Mouse (Mus musculus) hindlimb bud, embryonic 11.5 days (tissue): ENCODE results near the gene Alcam.

ENCODE experiments used
- DNase-seq: peaks from one replicate; pipeline ENCODE4 v3.0.0-alpha.2; 2012; ENCODE audit warnings: low read depth, low spot score; ENCODE audit errors: extremely low spot score

The Alcam gene

DNA sequence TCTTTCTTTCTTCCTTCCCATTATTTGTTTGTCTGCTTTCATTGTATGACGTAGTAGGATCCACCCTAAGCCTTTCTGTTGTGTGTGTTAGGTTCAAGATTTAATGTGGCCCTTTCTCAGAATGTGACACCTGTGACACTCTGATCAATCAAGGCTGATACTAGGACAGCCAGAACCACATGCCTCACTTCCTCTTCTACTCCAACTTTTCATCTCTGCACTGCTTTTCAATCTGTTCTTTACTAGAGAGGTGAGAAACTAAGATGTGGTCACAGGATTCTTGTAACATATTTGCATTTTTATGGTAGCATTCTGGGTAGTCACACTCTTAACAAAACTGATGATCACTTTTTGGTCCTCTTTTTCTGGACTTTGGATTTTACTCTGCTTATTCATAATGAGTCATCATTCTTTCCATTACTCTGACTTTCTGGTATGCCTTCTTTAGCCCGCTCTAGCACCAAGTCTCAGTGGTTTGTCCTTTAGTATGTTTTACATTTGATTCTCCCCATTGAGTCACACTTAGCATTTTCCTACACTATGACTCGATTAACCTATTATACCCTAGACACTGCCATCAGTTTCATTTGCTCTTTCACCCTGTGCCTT lies 161.3 kb downstream of the Alcam start:
- DNase-seq, result no peak

DNA sequence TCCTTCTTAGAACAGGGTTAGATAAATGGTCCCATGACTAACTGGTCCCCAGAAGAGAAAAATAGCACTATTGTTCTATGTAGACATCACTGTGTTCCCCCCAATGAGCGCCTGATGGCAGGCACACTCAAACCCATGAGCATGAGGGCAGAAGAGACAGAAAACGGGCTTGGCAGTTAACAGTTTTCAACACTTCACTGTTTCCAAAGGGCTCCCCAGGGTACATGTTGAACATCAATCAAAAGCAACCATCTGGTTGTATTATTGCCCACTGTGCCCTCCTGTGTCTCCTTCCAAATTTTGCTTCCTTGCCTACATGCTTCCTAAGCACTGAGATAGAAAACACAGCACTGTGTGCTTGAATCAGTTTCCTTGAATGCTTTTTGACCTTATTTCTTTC lies 173.7 kb downstream of the Alcam start:
- no peak for DNase-seq

DNA sequence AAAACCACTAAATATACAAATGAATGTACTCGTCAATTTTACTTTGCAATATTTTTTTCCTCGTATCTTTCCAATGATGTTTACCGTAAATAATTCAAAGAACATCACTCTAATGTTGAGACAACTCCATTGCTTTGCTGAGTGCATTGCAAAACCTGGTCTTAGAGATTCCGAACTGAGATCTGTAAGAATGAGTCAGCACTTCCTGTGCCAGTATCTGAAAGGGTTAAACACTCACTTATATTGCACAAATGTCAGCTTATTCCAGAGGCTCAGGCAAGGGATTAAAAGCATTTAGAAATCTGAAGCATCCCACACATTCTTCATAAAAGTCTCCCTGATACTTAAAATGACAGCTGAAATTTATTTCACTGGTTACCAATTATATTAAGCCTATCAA lies 188.8 kb downstream of the Alcam start:
- no peak for DNase-seq

DNA sequence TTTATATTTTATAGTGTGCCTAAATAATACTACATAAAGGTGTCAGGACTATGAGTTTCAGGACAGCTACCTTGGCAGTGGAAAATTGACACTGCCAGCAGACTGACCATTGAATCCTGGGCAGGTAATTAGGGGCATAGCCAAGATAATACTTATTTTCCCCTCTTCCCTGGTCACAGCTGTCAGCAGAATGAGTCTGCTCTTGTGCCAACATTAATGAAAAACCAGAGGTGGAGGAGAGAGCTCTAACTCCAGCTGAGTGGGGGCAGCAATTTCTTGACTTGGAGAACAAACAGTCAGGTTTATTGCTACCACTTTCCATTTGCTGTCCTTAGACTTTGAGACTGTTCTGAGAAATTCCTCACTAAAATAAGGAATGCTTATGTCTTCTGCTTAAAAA lies 190.1 kb downstream of the Alcam start:
- DNase-seq, result no peak

DNA sequence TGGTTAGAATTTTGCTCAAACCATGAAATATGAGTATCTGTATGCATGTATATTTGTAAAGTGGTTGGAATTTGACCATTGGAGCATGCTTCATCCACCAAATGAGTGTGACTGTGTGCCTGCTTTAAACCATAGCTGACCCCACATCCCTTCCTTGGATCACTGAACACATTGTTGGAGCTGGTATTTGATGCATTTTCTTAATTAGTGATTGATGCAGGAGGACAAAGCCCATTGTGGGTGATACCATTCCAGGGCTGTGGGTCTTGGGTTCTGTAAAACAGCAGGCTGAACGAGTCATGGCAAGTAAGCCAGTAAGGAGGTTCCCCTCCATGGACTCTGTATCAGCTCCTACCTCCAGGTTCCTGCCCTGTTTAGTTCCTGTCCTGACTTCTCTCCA lies 191.3 kb downstream of the Alcam start:
- DNase-seq, result no peak

DNA sequence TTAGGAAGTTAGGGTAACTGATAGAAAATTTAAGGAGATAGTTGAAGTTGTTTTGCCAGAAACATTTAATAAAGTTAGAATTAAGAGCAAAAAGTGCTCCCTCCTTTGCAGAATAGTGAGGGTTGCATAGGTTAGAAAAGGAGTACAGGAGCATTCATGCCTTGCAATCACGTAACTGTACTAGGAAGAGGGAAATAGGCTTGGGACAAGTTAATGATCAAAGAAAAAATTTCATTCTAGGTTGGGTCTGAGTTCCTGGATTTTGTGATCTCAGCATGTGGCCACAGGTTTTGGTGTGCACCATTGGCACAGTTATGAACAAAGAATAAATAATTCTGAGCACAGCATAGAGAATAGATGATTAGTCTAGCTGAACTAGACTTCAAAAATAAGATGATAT lies 192.1 kb downstream of the Alcam start:
- no peak for DNase-seq

DNA sequence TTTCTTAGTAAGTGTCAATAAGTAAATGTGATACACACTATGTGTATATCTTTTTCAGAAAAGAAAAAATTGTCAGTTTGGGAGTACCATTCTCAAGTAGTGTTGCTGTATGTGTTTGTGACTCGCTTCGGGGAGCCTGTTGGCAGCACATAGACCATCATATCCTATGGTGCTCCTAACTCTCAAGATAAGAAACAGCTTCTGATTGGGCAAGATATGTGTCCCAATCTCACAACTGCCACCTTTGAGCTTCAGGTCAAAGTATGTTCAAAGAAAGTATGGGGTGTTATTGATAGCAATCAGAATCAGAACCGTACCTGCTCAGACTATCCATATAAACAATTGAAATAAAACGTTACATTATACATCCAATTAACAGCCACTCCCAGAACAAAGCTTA lies 202.9 kb downstream of the Alcam start:
- no peak for DNase-seq

DNA sequence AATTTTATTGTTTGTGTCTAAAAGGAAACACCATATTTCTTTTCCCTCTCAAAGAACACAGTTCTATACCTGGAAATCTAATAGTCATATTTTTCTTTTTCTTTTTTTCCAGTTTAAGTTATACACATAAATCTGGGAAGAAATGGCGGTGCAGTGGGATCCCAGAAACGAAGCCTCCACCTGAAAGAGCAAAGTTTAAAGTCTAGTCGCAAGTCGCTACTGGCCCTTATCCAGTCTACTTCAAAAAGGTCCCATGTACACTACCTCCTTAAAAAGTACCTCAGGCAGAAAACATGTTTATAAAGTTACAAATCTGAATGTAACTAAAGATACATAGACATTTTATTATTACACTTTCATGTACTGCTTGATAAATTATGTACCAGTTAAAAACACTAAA lies 203.7 kb downstream of the Alcam start:
- no peak for DNase-seq

DNA sequence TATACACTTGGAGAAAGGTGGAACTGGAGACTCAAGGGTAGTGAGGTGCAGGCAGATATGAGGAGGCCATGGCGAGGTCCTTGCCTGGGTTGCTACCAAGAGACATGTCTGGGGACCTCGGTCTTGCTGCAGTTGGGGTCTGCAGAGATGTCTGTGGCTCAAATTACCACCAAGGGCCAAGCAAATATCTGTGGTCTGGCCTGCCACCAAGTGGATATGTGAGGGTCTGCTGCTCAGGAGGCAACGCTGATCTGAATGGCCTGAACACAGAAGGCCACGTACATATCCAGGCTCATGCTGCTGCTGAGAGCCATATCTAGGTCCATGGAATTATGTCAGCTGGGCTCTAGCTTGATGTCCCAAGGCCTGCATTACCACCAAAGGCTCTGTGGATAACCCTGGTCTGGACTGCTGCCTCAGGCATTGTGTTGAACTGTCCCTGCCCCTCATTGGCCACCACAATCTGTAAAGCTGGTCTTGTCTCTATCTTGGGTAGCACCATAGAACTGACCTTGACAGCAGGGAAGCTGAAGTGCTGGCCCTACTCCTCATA lies 210.4 kb downstream of the Alcam start:
- DNase-seq, result no peak

DNA sequence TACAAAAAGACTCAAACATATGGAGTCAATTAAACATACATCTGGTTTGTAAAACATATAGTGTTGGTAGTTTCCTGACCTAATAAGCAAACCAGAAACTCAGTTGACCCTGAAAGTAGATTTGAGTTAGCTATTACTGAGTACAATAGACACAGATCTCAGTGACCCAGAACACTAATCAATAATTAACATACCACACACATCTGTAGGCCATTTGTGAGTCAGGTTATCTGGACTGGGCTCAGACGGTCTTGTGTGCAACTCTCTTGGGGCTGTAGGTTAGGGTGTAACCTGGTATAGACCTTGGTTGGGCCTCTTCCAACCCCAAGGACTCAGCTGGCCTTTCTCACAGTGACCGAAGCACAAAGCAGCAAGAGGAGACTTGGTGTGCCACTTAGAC lies 211.7 kb downstream of the Alcam start:
- DNase-seq, result peak; percentile 66

DNA sequence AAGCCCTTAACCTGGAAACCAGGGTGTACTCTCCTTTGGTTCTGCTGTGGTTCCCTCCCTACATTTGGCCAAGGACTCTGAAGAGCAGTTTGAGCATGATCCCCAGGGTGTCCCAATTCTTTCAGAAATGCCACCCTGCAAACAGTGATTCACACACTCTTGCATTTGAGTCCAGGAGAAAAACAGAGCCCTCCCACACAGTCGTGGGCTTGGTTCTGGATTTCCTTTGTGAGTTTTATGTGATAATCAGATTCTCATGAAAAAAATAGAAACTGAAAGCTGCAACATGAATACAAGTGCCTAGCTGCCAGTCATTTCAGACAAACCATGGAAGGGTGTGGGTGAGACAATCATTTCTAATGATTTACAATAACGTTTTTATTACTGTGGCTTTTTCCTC lies 223.9 kb downstream of the Alcam start:
- DNase-seq, result no peak

DNA sequence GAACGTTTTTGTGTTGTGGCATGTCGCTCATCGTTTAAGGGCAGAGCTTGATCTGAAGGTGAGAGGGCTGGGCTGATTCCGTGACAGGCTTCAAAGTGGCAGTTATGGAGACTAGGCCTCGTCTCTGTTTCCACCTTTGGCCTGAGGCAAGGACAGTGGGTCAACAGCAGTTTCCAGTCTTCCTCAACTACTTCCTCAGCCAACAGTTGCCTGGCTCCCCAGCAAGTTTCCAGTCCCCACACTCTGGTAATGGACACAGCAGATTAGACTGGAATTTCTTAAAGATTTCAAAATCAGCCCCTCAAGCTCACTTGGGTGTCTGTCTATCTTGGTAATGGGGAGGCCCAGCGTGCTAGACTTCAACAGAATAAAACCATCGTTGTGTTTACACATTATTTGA lies 224.4 kb downstream of the Alcam start:
- DNase-seq, result no peak

DNA sequence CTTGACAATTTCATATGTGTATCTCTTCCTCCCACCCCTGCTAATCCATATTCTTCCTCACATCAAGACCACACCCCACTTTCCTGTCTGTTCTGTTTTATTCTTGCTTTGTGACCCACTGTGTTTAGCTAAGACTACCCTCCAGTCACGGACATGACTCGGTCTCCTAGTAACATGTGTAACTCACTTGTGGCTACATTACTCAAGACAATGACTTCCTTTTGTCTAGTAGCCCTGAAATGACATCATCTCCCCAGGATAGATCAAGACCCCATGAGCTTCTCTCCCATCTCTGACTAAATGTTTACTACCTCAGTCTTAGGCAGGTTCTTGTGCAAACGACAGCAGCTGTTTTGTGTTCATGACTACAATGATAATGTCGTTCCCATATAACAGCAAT lies 231.0 kb downstream of the Alcam start:
- no peak for DNase-seq

DNA sequence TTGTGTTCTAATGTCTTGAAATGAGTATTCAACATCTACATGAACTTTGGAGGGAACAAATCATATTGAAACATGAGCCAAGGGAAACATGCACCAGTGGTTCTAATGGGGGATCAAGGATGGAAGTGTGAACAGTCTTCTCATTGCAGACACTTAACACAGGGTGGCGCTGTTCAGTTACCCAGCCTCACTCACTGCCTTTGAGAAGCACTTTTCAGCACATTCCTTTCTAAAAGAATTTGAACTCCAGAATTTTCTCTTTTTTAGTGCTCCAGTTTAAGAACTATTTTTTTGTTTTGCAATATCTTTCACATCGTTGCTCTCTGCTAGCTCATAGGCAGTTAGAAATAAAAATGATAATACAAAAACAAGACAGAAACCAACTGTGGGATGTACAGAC lies 234.8 kb downstream of the Alcam start:
- DNase-seq, result no peak

DNA sequence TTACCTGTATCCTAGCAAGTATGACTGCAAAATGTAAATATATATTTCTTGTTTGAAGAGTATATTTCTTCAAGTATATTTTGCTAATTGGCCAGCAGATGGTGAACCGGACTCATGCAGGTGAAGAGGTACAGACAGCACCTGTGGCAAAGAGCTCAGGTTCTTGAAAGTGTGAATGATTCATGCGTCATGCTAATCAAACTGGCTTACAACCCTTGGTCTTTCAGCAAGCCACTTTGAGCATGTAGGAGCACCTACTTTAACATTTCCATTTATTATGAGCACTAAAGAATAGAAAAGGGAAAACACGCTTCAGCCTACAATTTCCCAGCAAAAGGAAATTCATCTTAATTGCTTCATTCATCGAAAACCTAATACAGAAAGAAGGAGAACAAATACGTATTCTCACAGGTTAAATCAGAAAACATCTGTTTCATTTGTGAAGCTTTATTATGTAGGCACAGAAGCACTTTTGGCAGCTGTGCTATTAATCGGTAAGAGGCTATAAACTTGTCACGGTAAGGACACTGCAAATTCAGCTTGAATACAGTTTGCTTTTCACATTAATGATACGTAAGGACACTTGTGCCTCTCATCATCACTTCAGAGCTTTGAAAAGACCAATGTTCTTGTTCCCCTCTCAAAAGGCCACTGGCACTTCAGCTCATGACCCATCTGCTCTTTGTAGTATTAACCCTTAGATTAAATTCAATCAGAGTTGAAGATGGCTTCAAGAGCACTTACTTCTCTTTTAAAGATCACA lies 242.8 kb downstream of the Alcam start:
- no peak for DNase-seq

DNA sequence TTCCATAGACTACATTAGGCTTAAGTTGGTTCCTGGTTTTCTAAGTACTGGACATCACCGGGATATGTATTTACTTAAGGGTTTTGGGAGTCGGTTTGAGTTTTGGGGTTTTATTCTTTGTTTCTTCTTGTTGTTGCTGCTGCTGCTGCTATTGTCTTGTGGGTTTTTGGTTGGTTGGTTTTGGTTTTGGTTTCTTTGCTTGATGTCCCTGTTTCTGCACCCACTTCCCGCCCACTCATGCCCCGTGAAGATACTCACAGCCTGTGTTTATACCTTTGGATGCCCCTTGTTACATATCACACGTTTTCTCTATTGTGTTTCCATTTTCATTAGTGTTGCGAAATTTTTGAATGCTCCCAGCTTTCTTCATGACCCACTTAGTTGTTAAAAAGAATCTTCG lies 253.8 kb downstream of the Alcam start:
- DNase-seq, result no peak
